Mouse (Mus musculus) midbrain, embryonic 16.5 days (tissue): ENCODE data around the gene Pctp. TPM values are rescaled to one million over a fixed set of nuclear protein-coding genes. Genes with fewer than 3 reads are reported as not detected.

Experiments
- ATAC-seq: fragments of 200-750 bp; cut with Nextera tagmentation; 2 replicates; pipeline ENCODE4 v1.8.0; 2017; ENCODE audit warnings: moderate TSS enrichment
- H3K27ac ChIP-seq: fragments of 300-500 bp; sonication (generic); 2 replicates; pipeline ENCODE4 v1.5.1; 2014; ENCODE audit warnings: mild to moderate bottlenecking, low read length, mixed read lengths
- H3K27me3 ChIP-seq: fragments of 300-500 bp; sonication (generic); 2 replicates; pipeline ENCODE4 v1.6.1; 2014; ENCODE audit warnings: low read depth, low read length, mixed read lengths; ENCODE audit not compliant: control insufficient read depth, insufficient read depth
- H3K36me3 ChIP-seq: fragments of 300-500 bp; sonication (generic); 2 replicates; pipeline ENCODE4 v1.6.1; 2014; ENCODE audit warnings: mild to moderate bottlenecking, low read length, moderate library complexity, mixed read lengths; ENCODE audit not compliant: control insufficient read depth, insufficient read depth
- H3K4me1 ChIP-seq: fragments of 300-500 bp; sonication (generic); 2 replicates; pipeline ENCODE4 v1.6.1; 2014; ENCODE audit warnings: mild to moderate bottlenecking, low read length, mixed read lengths; ENCODE audit not compliant: control insufficient read depth, insufficient read depth
- H3K4me2 ChIP-seq: fragments of 300-500 bp; sonication (generic); 2 replicates; pipeline ENCODE4 v1.6.1; 2014; ENCODE audit warnings: mild to moderate bottlenecking, low read length, mixed read lengths
- H3K4me3 ChIP-seq: fragments of 300-500 bp; sonication (generic); 2 replicates; pipeline ENCODE4 v1.5.1; 2014; ENCODE audit warnings: low read depth, mild to moderate bottlenecking, low read length, moderate library complexity, mixed read lengths
- H3K9ac ChIP-seq: fragments of 300-500 bp; sonication (generic); 2 replicates; pipeline ENCODE4 v1.6.1; 2014; ENCODE audit warnings: low read depth, low read length, mixed read lengths
- H3K9me3 ChIP-seq: fragments of 300-500 bp; sonication (generic); replicated peaks from 2 replicates; pipeline ENCODE4 v1.6.1; 2014; ENCODE audit warnings: mild to moderate bottlenecking, low read length, mixed read lengths; ENCODE audit not compliant: control insufficient read depth, poor library complexity, severe bottlenecking
- WGBS: fragments of 180-500 bp; shearing (Covaris S2); extraction: QIAGEN DNeasy Blood & Tissue Kit; methylation state at CpG from one replicate; pipeline ENCODE4 v1.1.7; 2014; 5-methylcytosine and 5-hydroxymethylcytosine counted together
- polyA plus RNA-seq: library from polyadenylated mRNA; unstranded; fragments of >200 nt; fragmentation: Nextera tagmentation; extraction: Ambion mirVana; gene quantifications from 2 replicates; pipeline ENCODE4 v1.2.1, GENCODE M21; 2015

Gene Pctp
- polyA plus RNA-seq = 0.87 and 0.88 TPM in 2 replicates

GRCm38 (mm10) chr11:90002231-90002986, at the start of gene Pctp:
Pctp (minus strand) TSS chr11:90002894.
- no peaks in the 10 kb centered on the region for H3K27me3 ChIP-seq
- H3K4me1 ChIP-seq = peaks cover 5% of the 10 kb centered on the region; the same call in 1 of the 2 replicates
- H3K4me3 ChIP-seq = peak within 1 kb of the TSS; percentile 45
- WGBS = 14% methylated on average over 35 of the region's 35 CpGs
- no peaks in the 10 kb centered on the region for H3K36me3 ChIP-seq
- H3K4me2 ChIP-seq = peak within 1 kb of the TSS; percentile 68
- H3K9me3 ChIP-seq = no peaks in the 10 kb centered on the region
- H3K27ac ChIP-seq = no peak within 1 kb of the TSS
- peak within 1 kb of the TSS; percentile 62 for H3K9ac ChIP-seq
- ATAC-seq = peak; percentile 58; the same call in 1 of the 2 replicates

- H3K4me3 ChIP-seq = no peak overlapping the region
- WGBS = 87% methylated on average over 7 of the region's 7 CpGs
- H3K27me3 ChIP-seq = no peaks in the 10 kb centered on the region
- H3K36me3 ChIP-seq = no peaks in the 10 kb centered on the region
- no peaks in the 10 kb centered on the region for H3K4me1 ChIP-seq
- no peak for ATAC-seq
- no peak overlapping the region for H3K4me2 ChIP-seq
- H3K9ac ChIP-seq = no peak overlapping the region
- no peaks in the 10 kb centered on the region for H3K9me3 ChIP-seq
- H3K27ac ChIP-seq = no peak overlapping the region
Measured at GRCm38 (mm10) chr11:90050016-90050415, 47.3 kb upstream of the Pctp start.

GRCm38 (mm10) chr11:90047271-90047670, 44.6 kb upstream of the Pctp start:
- H3K36me3 ChIP-seq = no peaks in the 10 kb centered on the region
- 91% methylated on average over 9 of the region's 9 CpGs for WGBS
- no peaks in the 10 kb centered on the region for H3K9me3 ChIP-seq
- H3K9ac ChIP-seq = no peak overlapping the region
- H3K4me2 ChIP-seq = no peak overlapping the region
- no peaks in the 10 kb centered on the region for H3K27me3 ChIP-seq
- H3K4me1 ChIP-seq = no peaks in the 10 kb centered on the region
- no peak overlapping the region for H3K27ac ChIP-seq
- no peak overlapping the region for H3K4me3 ChIP-seq
- no peak for ATAC-seq

GRCm38 (mm10) chr11:90046211-90046610, 43.5 kb upstream of the Pctp start:
- Histone ChIP-seq H3K4me1 (no peaks in the 10 kb centered on the region), H3K4me2 (no peak overlapping the region), H3K27me3 (no peaks in the 10 kb centered on the region), H3K36me3 (no peaks in the 10 kb centered on the region), H3K4me3 (no peak overlapping the region), H3K27ac (no peak overlapping the region), H3K9ac (no peak overlapping the region), H3K9me3 (no peaks in the 10 kb centered on the region)
- 41% methylated on average over 7 of the region's 7 CpGs for WGBS
- ATAC-seq = no peak

GRCm38 (mm10) chr11:90044459-90044858, 41.8 kb upstream of the Pctp start:
- Histone ChIP-seq H3K27me3 (no peaks in the 10 kb centered on the region), H3K4me2 (no peak overlapping the region), H3K4me1 (no peaks in the 10 kb centered on the region), H3K9me3 (no peaks in the 10 kb centered on the region), H3K36me3 (no peaks in the 10 kb centered on the region), H3K4me3 (no peak overlapping the region), H3K9ac (no peak overlapping the region), H3K27ac (no peak overlapping the region)
- ATAC-seq = no peak
- WGBS = 93% methylated on average over 4 of the region's 4 CpGs

GRCm38 (mm10) chr11:90038022-90038421, 35.3 kb upstream of the Pctp start:
- 20% methylated on average over 5 of the region's 5 CpGs for WGBS
- H3K4me2 ChIP-seq = no peak overlapping the region
- ATAC-seq = no peak

GRCm38 (mm10) chr11:90036416-90036815, 33.7 kb upstream of the Pctp start:
- H3K27me3 ChIP-seq = peaks cover 7% of the 10 kb centered on the region
- no peak overlapping the region for H3K4me2 ChIP-seq
- H3K4me1 ChIP-seq = peaks cover 7% of the 10 kb centered on the region
- H3K4me3 ChIP-seq = no peak overlapping the region
- WGBS = 95% methylated on average over 4 of the region's 4 CpGs
- no peak overlapping the region for H3K9ac ChIP-seq
- no peaks in the 10 kb centered on the region for H3K9me3 ChIP-seq
- no peak for ATAC-seq
- no peak overlapping the region for H3K27ac ChIP-seq
- no peaks in the 10 kb centered on the region for H3K36me3 ChIP-seq

More at GRCm38 (mm10) chr11:90038022-90038421, 35.3 kb upstream of the Pctp start:
- Histone ChIP-seq H3K4me3 (no peak overlapping the region), H3K9ac (no peak overlapping the region), H3K9me3 (no peaks in the 10 kb centered on the region), H3K4me1 (peaks cover 5% of the 10 kb centered on the region), H3K36me3 (no peaks in the 10 kb centered on the region), H3K27ac (no peak overlapping the region), H3K27me3 (no peaks in the 10 kb centered on the region)

GRCm38 (mm10) chr11:90035532-90035931, 32.8 kb upstream of the Pctp start:
- Histone ChIP-seq H3K9ac (no peak overlapping the region), H3K27ac (no peak overlapping the region), H3K4me2 (no peak overlapping the region), H3K27me3 (peaks cover 9% of the 10 kb centered on the region), H3K4me3 (no peak overlapping the region), H3K4me1 (peaks cover 14% of the 10 kb centered on the region), H3K9me3 (no peaks in the 10 kb centered on the region), H3K36me3 (no peaks in the 10 kb centered on the region)
- 91% methylated on average over 14 of the region's 14 CpGs for WGBS
- ATAC-seq = no peak

- Histone ChIP-seq H3K9me3 (no peaks in the 10 kb centered on the region), H3K4me2 (no peak overlapping the region), H3K9ac (no peak overlapping the region), H3K4me1 (peaks cover 14% of the 10 kb centered on the region), H3K27ac (no peak overlapping the region), H3K36me3 (no peaks in the 10 kb centered on the region), H3K4me3 (no peak overlapping the region), H3K27me3 (peaks cover 12% of the 10 kb centered on the region)
- WGBS = 85% methylated on average over 12 of the region's 12 CpGs
- ATAC-seq = no peak
Measured at GRCm38 (mm10) chr11:90034646-90035045, 32.0 kb upstream of the Pctp start.
